Mouse (Mus musculus) small intestine, adult 2 months (tissue): Measurements from ENCODE around the gene Galnt6. TPM values are rescaled to one million over a fixed set of nuclear protein-coding genes. Genes with fewer than 3 reads are reported as not detected.

Experiments
- H3K27ac ChIP-seq: fragments of 200-500 bp; 2 replicates; pipeline ENCODE4 v1.5.1; 2012; ENCODE audit warnings: low read depth, low read length, control low read depth, inconsistent platforms; ENCODE audit not compliant: insufficient read depth
- H3K27me3 ChIP-seq: fragments of 200-500 bp; 2 replicates; pipeline ENCODE4 v1.6.1; 2012; ENCODE audit warnings: mild to moderate bottlenecking, moderate library complexity, low read length, inconsistent platforms; ENCODE audit not compliant: control insufficient read depth, insufficient read depth
- H3K36me3 ChIP-seq: fragments of 200-500 bp; 2 replicates; pipeline ENCODE4 v1.6.1; 2012; ENCODE audit warnings: mild to moderate bottlenecking, low read length, control low read depth, inconsistent platforms; ENCODE audit not compliant: control insufficient read depth, insufficient read depth
- H3K4me1 ChIP-seq: fragments of 200-500 bp; 2 replicates; pipeline ENCODE4 v1.6.1; 2012; ENCODE audit warnings: low read length, inconsistent platforms, mixed read lengths; ENCODE audit not compliant: control insufficient read depth, insufficient read depth, insufficient read length
- H3K4me3 ChIP-seq: fragments of 200-500 bp; 2 replicates; pipeline ENCODE4 v1.5.1; 2012; ENCODE audit warnings: low read depth, mild to moderate bottlenecking, control low read depth, inconsistent platforms, low read length, moderate library complexity
- CTCF ChIP-seq: fragments of 200-500 bp; IDR thresholded peaks from 2 replicates; pipeline ENCODE4 v1.5.1; 2012; ENCODE audit warnings: low read depth, mild to moderate bottlenecking, control low read depth, inconsistent platforms, low read length, moderate library complexity, mixed read lengths; ENCODE audit not compliant: insufficient replicate concordance, insufficient read length; ENCODE audit errors: extremely low read depth
- POLR2A ChIP-seq: fragments of 200-500 bp; IDR thresholded peaks from 2 replicates; pipeline ENCODE4 v1.6.1; 2012; ENCODE audit warnings: low read depth, mild to moderate bottlenecking, control low read depth, inconsistent platforms, low read length, moderate library complexity
- WGBS: fragments of 180-500 bp; shearing (Covaris S2); methylation state at CpG from one replicate; pipeline ENCODE4 v1.1.7; 2018; 5-methylcytosine and 5-hydroxymethylcytosine counted together
- polyA plus RNA-seq: library from polyadenylated mRNA; depleted of rRNA; stranded (reverse); fragments of >200 nt; gene quantifications from 2 replicates; pipeline ENCODE4 v1.2.3, GENCODE M21; 2012

The Galnt6 gene
- polyA plus RNA-seq, 1 experiment: 73.0 TPM

DNA sequence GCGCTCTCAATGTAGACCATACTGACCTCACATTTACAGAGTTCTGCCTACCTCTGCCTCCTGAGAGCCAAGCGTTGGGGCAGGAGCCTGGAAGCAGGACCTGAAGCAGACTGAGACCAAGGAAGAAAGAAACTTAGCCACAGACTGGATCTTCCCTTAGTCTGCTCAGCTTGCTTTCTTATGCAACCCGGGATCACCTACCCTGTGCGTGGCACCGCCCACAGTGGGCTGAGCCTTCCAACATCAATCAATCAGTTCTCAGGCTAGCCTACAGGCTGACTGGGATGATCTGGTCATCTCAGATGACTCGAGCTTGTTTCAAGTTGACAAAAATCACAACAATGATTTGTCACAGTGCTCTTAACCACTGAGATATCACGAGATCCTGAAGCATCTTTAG lies 24.9 kb upstream of the Galnt6 start:
- no peaks in the 10 kb centered on the region for H3K36me3 ChIP-seq
- H3K27ac ChIP-seq: peak overlapping the region; percentile 85
- no peaks in the 10 kb centered on the region for H3K27me3 ChIP-seq
- WGBS: 28% methylated on average over 7 of the region's 7 CpGs
- peaks cover 9% of the 10 kb centered on the region; the same call in 1 of the 2 replicates for H3K4me1 ChIP-seq
- no peak for TF ChIP-seq CTCF
- H3K4me3 ChIP-seq: no peak overlapping the region

DNA sequence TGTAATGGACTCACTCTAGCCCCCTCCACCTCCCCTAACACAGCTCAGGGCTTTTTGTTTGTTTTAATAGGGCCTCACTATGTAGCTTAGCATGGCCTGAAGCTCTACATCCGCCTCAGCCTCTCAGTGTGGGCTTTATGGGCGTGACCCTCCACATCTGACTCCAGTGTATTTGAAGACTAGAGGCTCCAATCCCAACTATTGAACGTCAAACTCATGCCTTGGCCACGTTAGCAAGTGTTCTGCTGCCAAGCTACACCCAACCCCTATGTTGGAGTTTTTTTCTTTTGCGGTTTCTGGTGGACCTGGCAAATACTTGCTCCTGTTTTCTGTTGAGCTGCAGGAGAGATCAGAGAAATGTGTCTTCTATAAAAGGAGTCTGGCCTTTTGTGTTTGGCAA lies 23.9 kb upstream of the Galnt6 start:
- no peak for TF ChIP-seq POLR2A
- no peak for TF ChIP-seq CTCF
- Histone ChIP-seq H3K4me1 (peaks cover 9% of the 10 kb centered on the region; the same call in 1 of the 2 replicates), H3K4me3 (no peak overlapping the region), H3K27me3 (no peaks in the 10 kb centered on the region), H3K27ac (no peak overlapping the region), H3K36me3 (no peaks in the 10 kb centered on the region)
- WGBS: 73% methylated on average over 5 of the region's 5 CpGs

DNA sequence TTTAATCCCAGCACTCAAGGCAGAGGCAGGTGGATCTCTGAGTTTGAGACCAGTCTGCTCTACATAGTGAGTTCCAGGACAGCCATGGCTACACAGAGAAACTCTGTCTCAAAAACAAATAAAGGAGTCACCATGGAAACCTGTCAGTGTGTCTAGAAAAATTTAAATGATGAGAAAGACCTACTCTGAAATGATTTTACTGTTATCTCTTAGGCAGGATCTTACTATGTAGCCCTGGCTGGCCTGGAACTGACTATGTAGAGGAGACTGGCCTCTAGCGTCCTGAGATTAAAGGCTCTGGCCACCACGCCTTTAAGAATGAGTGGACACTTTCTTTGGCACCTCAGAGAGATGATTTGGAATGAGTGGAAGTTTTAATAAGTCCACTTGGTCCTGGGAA lies 23.3 kb upstream of the Galnt6 start:
- Histone ChIP-seq H3K4me1 (peaks cover 6% of the 10 kb centered on the region; the same call in 1 of the 2 replicates), H3K4me3 (no peak overlapping the region), H3K27me3 (no peaks in the 10 kb centered on the region), H3K36me3 (no peaks in the 10 kb centered on the region), H3K27ac (no peak overlapping the region)
- 77% methylated on average over 2 of the region's 2 CpGs for WGBS
- TF ChIP-seq POLR2A: no peak
- no peak for TF ChIP-seq CTCF

DNA sequence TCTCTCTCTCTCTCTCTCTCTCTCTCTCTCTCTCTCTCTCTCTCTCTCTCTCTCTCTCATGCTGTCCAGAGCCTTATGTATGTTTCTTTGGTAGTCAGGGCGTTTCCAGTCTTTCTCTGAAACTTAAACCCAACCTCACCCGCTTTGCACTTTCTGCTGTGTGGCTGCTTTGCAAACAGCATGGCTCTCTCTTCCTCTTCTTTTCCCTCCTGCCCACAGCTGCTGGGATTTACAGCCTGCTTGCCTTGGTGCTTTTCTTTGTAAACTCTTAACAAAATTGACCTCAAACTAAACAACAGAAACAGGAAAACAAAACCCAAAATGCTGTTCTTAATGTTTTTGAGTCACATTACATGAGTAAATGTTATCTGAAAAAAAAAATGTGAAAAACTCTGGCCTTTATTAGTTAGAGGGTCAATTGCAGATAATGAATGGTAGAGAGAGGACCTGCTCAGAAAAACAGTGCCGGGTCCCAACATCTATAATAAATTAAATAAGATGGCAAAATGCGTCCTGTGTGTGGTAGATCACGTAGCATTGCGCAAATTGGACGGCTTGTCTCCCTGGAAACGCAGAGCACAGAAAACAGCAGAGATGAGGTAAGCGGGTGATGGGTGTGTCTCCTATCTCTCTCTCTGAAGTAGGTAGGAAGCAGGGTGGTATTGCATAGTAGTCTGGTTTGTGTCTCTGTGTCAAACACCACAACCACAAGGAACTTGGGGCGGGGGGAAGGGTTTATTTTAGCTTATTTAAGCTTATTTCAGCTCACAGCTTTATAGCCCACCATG lies 20.8 kb upstream of the Galnt6 start:
- Histone ChIP-seq H3K36me3 (no peaks in the 10 kb centered on the region), H3K27ac (no peak overlapping the region), H3K4me3 (no peak overlapping the region), H3K4me1 (peaks cover 9% of the 10 kb centered on the region; the same call in 1 of the 2 replicates), H3K27me3 (no peaks in the 10 kb centered on the region)
- 30% methylated on average over 10 of the region's 10 CpGs for WGBS
- TF ChIP-seq CTCF: no peak
- no peak for TF ChIP-seq POLR2A

DNA sequence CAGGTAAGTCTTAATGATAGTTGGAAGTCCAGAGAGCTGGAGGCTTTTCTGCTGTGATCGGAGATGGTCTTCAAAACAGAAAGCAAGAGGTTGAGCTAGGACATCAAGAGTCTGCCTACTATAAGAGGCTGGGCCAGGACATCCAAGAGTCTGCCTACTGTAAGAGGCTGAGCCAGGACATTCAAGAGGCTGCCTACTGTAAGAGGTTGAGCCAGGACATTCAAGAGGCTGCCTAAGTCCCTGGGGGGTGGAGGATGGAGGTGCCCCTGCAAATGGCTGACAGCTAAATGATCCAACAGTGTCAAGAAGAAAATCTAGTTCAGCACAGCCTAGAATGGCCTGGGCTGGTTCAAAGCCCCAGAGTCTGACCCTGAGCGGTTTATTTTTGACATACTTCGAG lies 19.4 kb upstream of the Galnt6 start:
- Histone ChIP-seq H3K36me3 (no peaks in the 10 kb centered on the region), H3K27ac (no peak overlapping the region), H3K4me3 (no peak overlapping the region), H3K4me1 (peaks cover 7% of the 10 kb centered on the region; the same call in 1 of the 2 replicates), H3K27me3 (no peaks in the 10 kb centered on the region)
- TF ChIP-seq CTCF (no peak), POLR2A (no peak)
- 79% methylated on average over 3 of the region's 3 CpGs for WGBS

DNA sequence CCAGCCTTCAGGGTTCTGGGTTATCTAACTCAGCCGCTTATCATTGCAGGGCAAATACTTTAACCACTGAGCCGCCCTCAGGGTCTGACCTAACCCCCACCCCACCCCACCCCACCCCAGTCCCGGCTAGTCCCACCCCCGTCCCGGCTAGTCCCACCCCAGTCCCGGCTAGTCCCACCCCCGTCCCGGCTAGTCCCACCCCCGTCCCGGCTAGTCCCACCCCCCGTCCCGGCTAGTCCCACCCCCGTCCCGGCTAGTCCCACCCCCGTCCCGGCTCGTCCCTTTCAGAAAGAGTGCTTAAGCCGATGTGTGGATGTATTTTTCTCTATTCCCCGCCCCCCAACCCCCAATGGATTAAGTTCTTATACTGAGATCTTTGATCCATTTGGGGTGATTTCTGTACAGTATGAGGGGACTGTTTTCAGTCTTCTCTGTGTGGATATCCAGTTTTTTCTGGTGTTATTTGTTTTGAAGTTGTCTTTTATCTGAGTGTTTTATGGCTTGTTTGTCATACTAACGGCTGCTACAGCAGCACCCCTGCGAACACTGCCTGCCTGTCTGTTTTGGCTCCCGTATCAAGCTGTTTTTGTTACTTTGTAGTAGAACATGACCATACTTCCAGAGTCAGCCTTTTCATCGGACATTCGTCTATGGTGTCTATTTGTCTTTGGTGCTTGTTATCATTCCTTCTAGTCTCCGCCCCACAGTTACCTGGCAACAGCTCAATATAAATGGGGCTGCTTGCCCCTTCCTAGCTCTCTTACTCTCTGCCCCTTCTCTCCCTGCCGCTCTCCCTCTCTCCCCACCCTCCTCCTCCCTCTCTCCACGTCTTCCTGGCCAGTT lies 18.2 kb upstream of the Galnt6 start:
- 5% methylated on average over 27 of the region's 27 CpGs for WGBS
- Histone ChIP-seq H3K4me3 (no peak overlapping the region), H3K4me1 (peaks cover 7% of the 10 kb centered on the region; the same call in 1 of the 2 replicates), H3K27me3 (no peaks in the 10 kb centered on the region), H3K27ac (no peak overlapping the region), H3K36me3 (no peaks in the 10 kb centered on the region)
- TF ChIP-seq CTCF (no peak), POLR2A (no peak)

DNA sequence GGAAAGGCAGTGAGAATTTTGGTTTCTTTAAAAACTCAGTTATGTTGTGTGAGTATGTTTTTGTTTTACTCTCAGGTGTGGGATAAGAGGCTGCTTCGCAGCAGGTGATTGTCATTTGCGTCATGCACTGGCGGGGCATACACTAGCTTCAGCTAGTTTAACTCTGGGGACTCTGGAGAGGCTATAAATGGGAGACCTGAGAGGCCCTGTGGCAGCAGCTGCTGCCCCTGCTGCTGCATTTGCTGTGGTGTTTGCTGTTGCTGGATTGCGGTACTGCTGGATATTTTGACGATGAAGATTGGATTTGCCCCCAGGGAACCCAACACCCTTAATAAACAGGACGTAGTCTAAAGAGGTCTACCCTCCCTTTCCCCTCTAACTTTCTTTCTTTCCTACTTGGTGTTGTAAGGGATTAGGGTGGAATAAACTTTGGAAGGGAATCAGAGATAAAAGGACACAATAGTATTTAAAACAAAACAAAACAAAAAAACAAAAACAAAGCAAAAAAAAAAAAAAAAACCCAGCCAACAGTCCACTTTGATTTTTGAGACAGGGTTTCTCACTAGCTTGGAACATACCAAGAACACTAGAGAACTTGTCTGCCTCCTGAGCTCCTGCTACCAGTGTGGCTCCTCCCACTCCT lies 17.4 kb upstream of the Galnt6 start:
- TF ChIP-seq POLR2A: no peak
- TF ChIP-seq CTCF: no peak
- H3K4me1 ChIP-seq: peaks cover 7% of the 10 kb centered on the region; the same call in 1 of the 2 replicates
- no peaks in the 10 kb centered on the region for H3K27me3 ChIP-seq
- no peak overlapping the region for H3K4me3 ChIP-seq
- peak overlapping the region; percentile 55; the same call in 1 of the 2 replicates for H3K27ac ChIP-seq
- no peaks in the 10 kb centered on the region for H3K36me3 ChIP-seq
- WGBS: 18% methylated on average over 6 of the region's 6 CpGs
